Mouse (Mus musculus) 3134 (cell line): ENCODE data around the gene Lrrc75a.

Source experiments
- DNase-seq: peaks from one replicate; pipeline ENCODE4 v3.0.0-alpha.2; 2011; ENCODE audit warnings: low spot score; ENCODE audit not compliant: insufficient read length; ENCODE audit errors: extremely low read depth

The Lrrc75a gene

GRCm38 (mm10) chr11:62645732-62646494, 2.4 kb downstream of the Lrrc75a start:
- DNase-seq, result no peak

- no peak for DNase-seq
Observed at GRCm38 (mm10) chr11:62645337-62645675, 3.0 kb downstream of the Lrrc75a start.

- DNase-seq, result no peak
Observed at GRCm38 (mm10) chr11:62644602-62645336, 3.6 kb downstream of the Lrrc75a start.

- no peak for DNase-seq
Observed at GRCm38 (mm10) chr11:62643681-62644363, 4.5 kb downstream of the Lrrc75a start.

- no peak for DNase-seq
Observed at GRCm38 (mm10) chr11:62643011-62643631, 5.2 kb downstream of the Lrrc75a start.

GRCm38 (mm10) chr11:62642023-62642844, 6.1 kb downstream of the Lrrc75a start:
- no peak for DNase-seq

- no peak for DNase-seq
Observed at GRCm38 (mm10) chr11:62640378-62640777, 7.9 kb downstream of the Lrrc75a start.

GRCm38 (mm10) chr11:62638402-62638801, 9.9 kb downstream of the Lrrc75a start:
- DNase-seq, result no peak

- DNase-seq, result peak; percentile 39
Observed at GRCm38 (mm10) chr11:62637806-62638205, 10.5 kb downstream of the Lrrc75a start.

GRCm38 (mm10) chr11:62637401-62637800, 10.9 kb downstream of the Lrrc75a start:
- peak; percentile 56 for DNase-seq

- DNase-seq, result no peak
Observed at GRCm38 (mm10) chr11:62636840-62637221, 11.5 kb downstream of the Lrrc75a start.

GRCm38 (mm10) chr11:62636105-62636839, 12.1 kb downstream of the Lrrc75a start:
- no peak for DNase-seq

- no peak for DNase-seq
Observed at GRCm38 (mm10) chr11:62635406-62635805, 12.9 kb downstream of the Lrrc75a start.

- DNase-seq, result no peak
Observed at GRCm38 (mm10) chr11:62631138-62631537, 17.2 kb downstream of the Lrrc75a start.

- no peak for DNase-seq
Observed at GRCm38 (mm10) chr11:62630225-62630821, 18.0 kb downstream of the Lrrc75a start.

GRCm38 (mm10) chr11:62629352-62630224, 18.7 kb downstream of the Lrrc75a start:
- no peak for DNase-seq

GRCm38 (mm10) chr11:62624341-62625291, 23.7 kb downstream of the Lrrc75a start:
- DNase-seq, result peak; percentile 60
